Mouse (Mus musculus): ENCODE measurements at regions not wholly inside any gene's neighbourhood (a gene's known extent, or its start where the extent isn't known, plus 50 kb on each side); places are given as distances from the start of the nearest gene placed in this dataset.

DNA sequence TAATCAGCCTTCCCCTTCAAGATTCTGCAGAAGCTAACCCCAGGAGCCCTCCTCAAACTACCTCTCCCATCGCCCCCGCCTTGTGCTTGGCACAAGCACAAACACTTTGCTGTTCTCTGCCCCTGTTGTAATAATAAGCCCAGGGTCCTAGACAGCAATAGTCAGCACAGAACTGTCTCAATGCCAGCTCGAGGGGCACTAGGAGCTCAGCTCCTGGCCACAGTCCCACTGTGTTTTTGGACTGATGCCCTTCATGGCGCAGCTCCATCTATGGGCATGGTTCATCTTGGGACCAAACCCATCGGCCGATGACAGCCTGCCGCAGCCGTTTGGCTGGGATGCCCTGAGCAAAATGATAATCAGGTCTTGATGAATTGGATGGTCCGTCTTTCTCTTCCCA, 165.5 kb upstream of the Egflam start:
- Histone ChIP-seq H3K4me2 (ENCODE audit: low read length) (no peak overlapping the region; the same call in 1 of the 2 replicates), H3K4me1 (ENCODE audit: control insufficient read depth, insufficient read depth, low read depth, low read length) (no peaks in the 10 kb centered on the region), H3K4me3 (ENCODE audit: low read length) (no peak overlapping the region), H3K9me3 (ENCODE audit: control insufficient read depth, low read length) (no peaks in the 10 kb centered on the region), H3K27ac (ENCODE audit: low read depth, low read length) (no peak overlapping the region), H3K9ac (ENCODE audit: low read depth, low read length) (no peak overlapping the region), H3K27me3 (replicated peaks; ENCODE audit: control insufficient read depth, insufficient read depth, low read length) (no peaks in the 10 kb centered on the region), H3K36me3 (ENCODE audit: control insufficient read depth, insufficient read depth, low read length) (no peaks in the 10 kb centered on the region)
- 54% methylated on average over 9 of the region's 9 CpGs for WGBS
- peak; percentile 97 for ATAC-seq

DNA sequence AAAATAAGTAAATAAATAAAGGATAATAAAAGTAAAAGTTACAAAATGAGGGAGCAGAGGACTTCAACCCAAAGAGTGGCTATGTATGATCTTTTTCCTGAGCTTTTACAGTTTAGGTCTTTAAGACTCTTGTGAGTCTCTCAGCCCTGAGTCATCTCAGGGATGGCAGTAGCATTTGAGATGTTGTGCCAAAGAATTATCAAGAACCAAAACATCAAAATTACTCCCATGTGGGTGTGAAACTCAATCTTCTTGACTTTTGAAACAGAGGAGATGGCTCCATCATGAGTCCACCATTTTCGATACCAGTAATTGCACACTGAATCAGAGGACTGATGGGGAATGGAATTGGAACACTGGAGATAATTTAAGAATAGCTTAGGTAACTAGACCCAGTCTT, 174.0 kb upstream of the Egflam start:
- H3K36me3 ChIP-seq (ENCODE audit: control insufficient read depth, insufficient read depth, low read length) = no peaks in the 10 kb centered on the region
- no peak overlapping the region for H3K4me3 ChIP-seq (ENCODE audit: low read length)
- H3K9me3 ChIP-seq (ENCODE audit: control insufficient read depth, low read length) = no peaks in the 10 kb centered on the region
- 93% methylated on average over 1 of the region's 1 CpGs for WGBS
- H3K27me3 ChIP-seq (replicated peaks; ENCODE audit: control insufficient read depth, insufficient read depth, low read length) = no peaks in the 10 kb centered on the region
- no peak overlapping the region for H3K4me2 ChIP-seq (ENCODE audit: low read length)
- no peaks in the 10 kb centered on the region for H3K4me1 ChIP-seq (ENCODE audit: control insufficient read depth, insufficient read depth, low read depth, low read length)
- H3K27ac ChIP-seq (ENCODE audit: low read depth, low read length) = no peak overlapping the region
- no peak overlapping the region for H3K9ac ChIP-seq (ENCODE audit: low read depth, low read length)
- no peak for ATAC-seq

DNA sequence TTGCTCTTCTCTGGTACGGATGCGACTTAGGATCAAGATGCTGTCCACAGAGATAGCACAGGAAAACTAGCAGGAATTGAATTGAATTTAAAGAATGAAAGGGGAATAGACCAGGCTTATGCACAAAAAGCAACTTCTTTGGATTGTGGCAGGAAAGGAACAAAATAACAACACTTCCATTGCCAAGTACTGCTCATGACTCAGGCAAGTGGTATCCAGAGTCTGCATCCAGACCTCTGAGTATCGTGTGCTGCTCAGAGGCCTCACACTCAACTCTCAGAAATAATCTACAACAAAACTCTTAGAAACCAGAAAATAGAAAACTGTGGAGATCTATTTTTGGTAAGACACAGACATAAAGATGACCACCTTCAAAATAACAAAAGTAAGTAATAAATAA, 176.1 kb upstream of the Egflam start:
- H3K4me1 ChIP-seq (ENCODE audit: control insufficient read depth, insufficient read depth, low read depth, low read length) = no peaks in the 10 kb centered on the region

DNA sequence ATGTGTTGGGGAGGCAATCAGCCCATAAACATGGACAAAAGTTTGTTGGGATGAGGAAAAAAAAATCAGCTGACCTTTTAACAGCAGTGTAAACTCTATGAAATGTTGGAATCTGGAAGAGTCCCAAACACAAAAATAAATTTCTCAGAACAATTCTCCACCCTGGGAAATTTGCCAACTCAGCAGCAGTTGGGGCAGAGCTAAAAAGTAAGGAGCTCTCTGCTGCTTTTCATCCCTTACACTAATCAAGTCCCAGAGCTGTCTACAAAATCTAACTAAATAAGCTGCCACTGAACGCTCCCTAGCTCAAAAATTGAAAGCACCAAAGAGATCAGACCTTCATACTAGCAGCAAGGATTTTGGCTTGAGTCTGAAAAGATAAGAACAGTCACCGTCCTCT, 176.6 kb upstream of the Egflam start:
- Histone ChIP-seq H3K4me2 (ENCODE audit: low read length) (no peak overlapping the region), H3K27me3 (replicated peaks; ENCODE audit: control insufficient read depth, insufficient read depth, low read length) (no peaks in the 10 kb centered on the region), H3K27ac (ENCODE audit: low read depth, low read length) (no peak overlapping the region), H3K36me3 (ENCODE audit: control insufficient read depth, insufficient read depth, low read length) (no peaks in the 10 kb centered on the region), H3K9ac (ENCODE audit: low read depth, low read length) (no peak overlapping the region), H3K4me1 (ENCODE audit: control insufficient read depth, insufficient read depth, low read depth, low read length) (no peaks in the 10 kb centered on the region), H3K9me3 (ENCODE audit: control insufficient read depth, low read length) (no peaks in the 10 kb centered on the region), H3K4me3 (ENCODE audit: low read length) (no peak overlapping the region)
- ATAC-seq = no peak
- WGBS = 56% methylated on average over 2 of the region's 2 CpGs

More for the DNA sequence above, 176.1 kb upstream of the Egflam start:
- ATAC-seq = no peak
- WGBS = 82% methylated on average over 3 of the region's 3 CpGs
- no peaks in the 10 kb centered on the region for H3K9me3 ChIP-seq (ENCODE audit: control insufficient read depth, low read length)
- no peak overlapping the region for H3K9ac ChIP-seq (ENCODE audit: low read depth, low read length)
- H3K4me2 ChIP-seq (ENCODE audit: low read length) = no peak overlapping the region
- H3K27ac ChIP-seq (ENCODE audit: low read depth, low read length) = no peak overlapping the region
- no peaks in the 10 kb centered on the region for H3K27me3 ChIP-seq (replicated peaks; ENCODE audit: control insufficient read depth, insufficient read depth, low read length)
- H3K36me3 ChIP-seq (ENCODE audit: control insufficient read depth, insufficient read depth, low read length) = no peaks in the 10 kb centered on the region
- no peak overlapping the region for H3K4me3 ChIP-seq (ENCODE audit: low read length)

DNA sequence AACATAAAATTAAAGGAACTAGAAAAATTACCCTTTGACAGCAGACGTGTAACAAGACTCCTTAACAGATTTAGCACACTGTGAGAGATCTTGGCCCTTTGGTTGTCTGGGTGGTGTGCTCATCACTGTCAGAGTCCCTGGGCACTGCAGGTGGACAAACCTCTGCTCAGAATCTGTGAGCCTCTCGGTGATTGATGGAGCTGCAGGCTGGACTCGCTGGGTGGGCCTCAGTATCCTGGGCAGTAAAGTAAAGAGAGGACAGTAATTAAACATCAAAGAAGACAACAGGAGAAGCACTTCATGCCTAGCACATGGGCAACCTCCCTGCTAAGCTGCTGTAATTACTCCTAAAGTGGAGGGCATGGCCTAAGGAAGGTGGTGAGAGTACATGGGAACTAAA, 180.2 kb upstream of the Egflam start:
- no peak overlapping the region for H3K4me2 ChIP-seq (ENCODE audit: low read length)
- H3K4me1 ChIP-seq (ENCODE audit: control insufficient read depth, insufficient read depth, low read depth, low read length) = no peaks in the 10 kb centered on the region
- no peak overlapping the region for H3K27ac ChIP-seq (ENCODE audit: low read depth, low read length)
- 52% methylated on average over 3 of the region's 3 CpGs for WGBS
- no peaks in the 10 kb centered on the region for H3K9me3 ChIP-seq (ENCODE audit: control insufficient read depth, low read length)
- no peak for ATAC-seq
- H3K27me3 ChIP-seq (replicated peaks; ENCODE audit: control insufficient read depth, insufficient read depth, low read length) = no peaks in the 10 kb centered on the region
- no peak overlapping the region for H3K4me3 ChIP-seq (ENCODE audit: low read length)
- no peak overlapping the region for H3K9ac ChIP-seq (ENCODE audit: low read depth, low read length)
- H3K36me3 ChIP-seq (ENCODE audit: control insufficient read depth, insufficient read depth, low read length) = no peaks in the 10 kb centered on the region

DNA sequence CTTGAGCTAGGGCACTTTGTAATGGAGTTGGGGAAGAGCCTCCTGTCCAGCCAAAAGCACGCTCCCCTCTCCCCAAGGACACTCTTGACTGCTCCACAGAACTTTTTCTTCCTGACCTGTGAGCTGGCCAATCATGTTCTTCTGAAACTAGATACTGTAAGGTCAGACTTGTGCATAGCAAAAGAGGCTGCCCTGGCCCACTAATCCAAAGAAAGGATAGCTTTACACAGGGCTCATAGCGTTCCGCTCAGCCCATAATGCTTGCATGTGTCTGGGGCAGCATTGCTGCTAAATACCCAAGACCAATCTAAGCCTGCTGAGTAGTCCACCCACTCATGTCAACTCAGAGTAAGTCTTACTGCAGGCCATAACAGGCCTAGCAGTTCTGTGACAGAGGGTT, 189.0 kb upstream of the Egflam start:
- Histone ChIP-seq H3K27me3 (replicated peaks; ENCODE audit: control insufficient read depth, insufficient read depth, low read length) (no peaks in the 10 kb centered on the region), H3K36me3 (ENCODE audit: control insufficient read depth, insufficient read depth, low read length) (no peaks in the 10 kb centered on the region), H3K27ac (ENCODE audit: low read depth, low read length) (no peak overlapping the region), H3K9ac (ENCODE audit: low read depth, low read length) (no peak overlapping the region), H3K4me2 (ENCODE audit: low read length) (no peak overlapping the region), H3K4me1 (ENCODE audit: control insufficient read depth, insufficient read depth, low read depth, low read length) (no peaks in the 10 kb centered on the region), H3K9me3 (ENCODE audit: control insufficient read depth, low read length) (no peaks in the 10 kb centered on the region), H3K4me3 (ENCODE audit: low read length) (no peak overlapping the region)
- ATAC-seq = no peak
- WGBS = 90% methylated on average over 3 of the region's 3 CpGs

DNA sequence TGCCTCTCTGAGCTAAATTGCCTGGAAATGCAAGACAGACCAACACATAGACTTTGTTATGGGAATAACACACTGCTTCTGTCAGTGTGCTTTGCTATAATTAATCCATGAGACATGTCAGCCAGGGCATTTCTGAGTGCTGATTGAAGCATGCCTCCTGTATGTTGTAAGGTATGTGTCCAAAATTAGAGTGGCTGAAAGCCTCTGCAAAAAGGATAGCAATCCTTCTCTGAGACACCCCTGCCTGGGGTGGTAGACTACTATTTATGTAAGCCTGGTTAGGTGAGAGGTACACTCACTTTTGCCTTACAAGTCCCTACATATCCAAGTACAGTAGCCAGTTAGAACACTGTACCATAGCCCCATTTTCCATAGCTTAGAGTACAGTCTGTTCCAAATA, 193.3 kb upstream of the Egflam start:
- no peaks in the 10 kb centered on the region for H3K27me3 ChIP-seq (replicated peaks; ENCODE audit: control insufficient read depth, insufficient read depth, low read length)
- H3K27ac ChIP-seq (ENCODE audit: low read depth, low read length) = no peak overlapping the region
- no peaks in the 10 kb centered on the region for H3K36me3 ChIP-seq (ENCODE audit: control insufficient read depth, insufficient read depth, low read length)
- H3K4me3 ChIP-seq (ENCODE audit: low read length) = no peak overlapping the region
- H3K4me2 ChIP-seq (ENCODE audit: low read length) = no peak overlapping the region
- H3K4me1 ChIP-seq (ENCODE audit: control insufficient read depth, insufficient read depth, low read depth, low read length) = no peaks in the 10 kb centered on the region
- no peak for ATAC-seq
- H3K9ac ChIP-seq (ENCODE audit: low read depth, low read length) = no peak overlapping the region
- H3K9me3 ChIP-seq (ENCODE audit: control insufficient read depth, low read length) = no peaks in the 10 kb centered on the region

DNA sequence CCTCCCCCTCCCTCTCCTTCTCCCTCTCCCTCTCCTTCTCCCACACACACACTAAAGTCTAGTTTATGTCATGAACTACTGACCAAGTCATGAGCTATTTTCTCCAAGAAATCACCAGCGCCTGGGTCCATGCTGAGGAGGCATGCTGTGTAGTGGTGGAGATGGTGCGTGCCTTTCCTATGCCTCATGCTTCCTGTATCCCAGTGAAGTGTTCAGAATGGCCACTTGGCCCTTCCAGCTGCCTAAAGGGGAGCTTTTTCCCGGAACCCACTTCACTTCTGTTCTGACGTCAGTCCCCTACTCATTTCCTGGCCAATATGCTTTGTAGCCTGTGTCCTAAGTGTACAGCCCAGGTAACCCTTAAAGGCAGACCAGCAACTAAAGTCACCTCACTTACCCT, 199.1 kb upstream of the Egflam start:
- 82% methylated on average over 4 of the region's 4 CpGs for WGBS
- H3K27me3 ChIP-seq (replicated peaks; ENCODE audit: control insufficient read depth, insufficient read depth, low read length) = no peaks in the 10 kb centered on the region
- no peak overlapping the region for H3K4me3 ChIP-seq (ENCODE audit: low read length)
- no peak for ATAC-seq
- H3K9ac ChIP-seq (ENCODE audit: low read depth, low read length) = no peak overlapping the region
- no peaks in the 10 kb centered on the region for H3K36me3 ChIP-seq (ENCODE audit: control insufficient read depth, insufficient read depth, low read length)
- H3K27ac ChIP-seq (ENCODE audit: low read depth, low read length) = no peak overlapping the region
- H3K4me1 ChIP-seq (ENCODE audit: control insufficient read depth, insufficient read depth, low read depth, low read length) = no peaks in the 10 kb centered on the region
- H3K4me2 ChIP-seq (ENCODE audit: low read length) = no peak overlapping the region
- H3K9me3 ChIP-seq (ENCODE audit: control insufficient read depth, low read length) = no peaks in the 10 kb centered on the region

DNA sequence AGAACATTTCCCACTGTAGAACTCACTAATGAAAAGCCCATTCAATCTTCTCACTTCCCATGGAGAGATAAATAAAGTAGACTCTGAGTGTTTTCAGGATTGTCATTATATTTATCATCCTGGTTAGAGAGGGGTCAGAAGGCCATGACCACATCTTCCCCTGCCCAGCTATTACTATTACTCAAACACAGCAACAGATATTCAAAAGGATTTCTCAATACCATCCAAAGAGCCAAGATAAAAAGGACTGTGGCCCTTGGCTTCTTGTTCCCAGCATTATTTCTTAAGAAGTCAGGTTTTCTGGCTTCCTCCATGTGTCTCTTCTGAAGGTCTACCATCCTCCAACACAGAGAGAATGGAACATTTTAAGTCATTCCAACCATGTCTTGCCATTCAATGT, 199.6 kb upstream of the Egflam start:
- Histone ChIP-seq H3K27ac (ENCODE audit: low read depth, low read length) (no peak overlapping the region), H3K9ac (ENCODE audit: low read depth, low read length) (no peak overlapping the region), H3K36me3 (ENCODE audit: control insufficient read depth, insufficient read depth, low read length) (no peaks in the 10 kb centered on the region), H3K4me3 (ENCODE audit: low read length) (no peak overlapping the region), H3K9me3 (ENCODE audit: control insufficient read depth, low read length) (no peaks in the 10 kb centered on the region), H3K4me1 (ENCODE audit: control insufficient read depth, insufficient read depth, low read depth, low read length) (no peaks in the 10 kb centered on the region), H3K27me3 (replicated peaks; ENCODE audit: control insufficient read depth, insufficient read depth, low read length) (no peaks in the 10 kb centered on the region), H3K4me2 (ENCODE audit: low read length) (no peak overlapping the region)
- ATAC-seq = no peak

DNA sequence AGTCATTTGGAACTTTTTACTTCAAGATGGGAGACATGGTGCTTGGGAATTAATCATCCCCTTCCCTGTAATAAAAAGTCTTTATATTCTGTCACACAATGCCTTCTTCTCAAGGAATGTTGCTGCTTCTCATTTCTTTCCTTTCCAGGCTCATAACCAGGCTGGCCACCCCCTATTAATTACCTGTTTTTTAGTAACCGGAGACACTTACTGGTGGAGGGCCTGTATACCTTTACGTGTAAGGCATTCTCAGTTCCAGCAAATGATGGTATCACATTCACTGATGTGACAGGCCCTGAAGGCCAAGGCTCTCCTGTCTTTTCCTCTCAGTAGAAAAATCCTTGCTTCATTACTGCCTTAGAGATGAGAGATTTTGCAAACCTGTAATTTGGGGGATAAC, 203.3 kb upstream of the Egflam start:
- no peak for ATAC-seq
- Histone ChIP-seq H3K9me3 (ENCODE audit: control insufficient read depth, low read length) (no peaks in the 10 kb centered on the region), H3K36me3 (ENCODE audit: control insufficient read depth, insufficient read depth, low read length) (no peaks in the 10 kb centered on the region), H3K9ac (ENCODE audit: low read depth, low read length) (no peak overlapping the region), H3K4me1 (ENCODE audit: control insufficient read depth, insufficient read depth, low read depth, low read length) (no peaks in the 10 kb centered on the region), H3K4me3 (ENCODE audit: low read length) (no peak overlapping the region), H3K27ac (ENCODE audit: low read depth, low read length) (no peak overlapping the region), H3K4me2 (ENCODE audit: low read length) (no peak overlapping the region), H3K27me3 (replicated peaks; ENCODE audit: control insufficient read depth, insufficient read depth, low read length) (no peaks in the 10 kb centered on the region)
- WGBS = 87% methylated on average over 2 of the region's 2 CpGs

All from hindbrain, embryonic 16.5 days (tissue).